Mouse (Mus musculus) left cerebral cortex, adult 9 months (tissue): ENCODE results near the gene Rgmb.

Experiments used
- DNase-seq, 2 experiments: peaks; one replicate each; pipeline ENCODE4 v3.0.0; 2022; ENCODE audit warnings: low spot score in 2 of 2

Gene Rgmb

GRCm38 (mm10) chr17:15830766-15831644, at the start of gene Rgmb:
TSS of gene Rgmb (minus strand) at chr17:15831039.
- no peak for DNase-seq

GRCm38 (mm10) chr17:15874765-15875164, 43.9 kb upstream of the Rgmb start:
- DNase-seq: no peak

DNA sequence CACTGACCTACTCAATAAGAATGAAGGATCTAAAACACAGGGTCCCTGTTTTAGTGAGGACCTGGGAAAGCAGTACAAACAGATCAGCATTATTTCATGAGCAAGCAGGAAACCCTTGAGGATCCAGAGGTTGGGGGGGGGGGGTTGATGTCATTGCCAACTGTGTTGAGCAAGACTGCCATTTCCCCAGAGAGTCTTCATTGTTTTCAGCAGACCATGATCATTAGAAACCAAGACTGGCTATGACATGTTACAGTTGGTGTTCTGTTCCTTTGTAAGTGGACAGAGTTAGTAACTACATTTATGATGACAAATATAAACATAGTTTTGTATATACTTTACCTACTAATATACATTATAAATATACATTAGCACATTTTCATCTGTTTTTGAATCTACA, 41.3 kb upstream of the Rgmb start:
- no peak for DNase-seq

GRCm38 (mm10) chr17:15865249-15865648, 34.4 kb upstream of the Rgmb start:
- no peak for DNase-seq

- DNase-seq: peak in 1 of 2 experiments; percentile 5
Measured at GRCm38 (mm10) chr17:15862355-15862754, 31.5 kb upstream of the Rgmb start.

DNA sequence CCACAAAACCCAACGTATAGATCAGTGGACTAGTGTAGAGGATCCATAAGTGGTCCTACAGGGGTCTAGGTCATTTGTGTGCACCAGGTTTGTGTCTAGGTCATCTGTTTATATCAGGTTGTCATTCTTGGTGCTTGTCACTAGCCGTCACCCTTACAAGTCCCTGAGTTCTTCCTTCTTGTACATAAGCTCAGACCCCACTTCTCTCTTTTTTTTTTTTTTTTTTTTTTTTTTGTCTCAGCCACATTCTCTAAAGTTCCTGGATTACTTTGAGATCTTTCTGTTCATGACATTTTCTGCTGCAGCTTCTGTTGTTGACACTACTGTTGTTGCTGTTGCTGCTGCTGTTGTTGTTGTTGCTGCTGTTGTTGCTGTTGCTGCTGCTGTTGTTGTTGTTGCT, 22.3 kb upstream of the Rgmb start:
- DNase-seq: no peak

GRCm38 (mm10) chr17:15850544-15850943, 19.7 kb upstream of the Rgmb start:
- DNase-seq: no peak

DNA sequence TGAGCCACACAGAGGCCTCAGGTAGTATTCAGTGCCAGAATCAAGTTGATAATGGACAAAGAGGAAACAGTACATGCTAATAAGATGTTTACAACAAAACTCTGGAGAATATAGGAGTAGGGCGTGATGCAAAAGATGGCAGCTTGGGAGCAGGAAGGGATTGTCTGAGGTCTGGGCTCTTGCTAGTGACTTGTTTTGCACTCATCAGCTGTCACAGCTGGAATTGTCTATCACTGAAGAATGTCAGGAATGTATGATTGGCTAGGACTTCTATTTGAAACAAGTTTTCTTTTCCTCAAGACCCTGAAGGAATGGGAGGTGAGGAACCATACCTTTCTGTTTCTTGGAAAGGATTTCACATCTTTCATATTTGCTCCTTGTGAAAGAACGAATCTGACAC, 10.6 kb upstream of the Rgmb start:
- DNase-seq: no peak

DNA sequence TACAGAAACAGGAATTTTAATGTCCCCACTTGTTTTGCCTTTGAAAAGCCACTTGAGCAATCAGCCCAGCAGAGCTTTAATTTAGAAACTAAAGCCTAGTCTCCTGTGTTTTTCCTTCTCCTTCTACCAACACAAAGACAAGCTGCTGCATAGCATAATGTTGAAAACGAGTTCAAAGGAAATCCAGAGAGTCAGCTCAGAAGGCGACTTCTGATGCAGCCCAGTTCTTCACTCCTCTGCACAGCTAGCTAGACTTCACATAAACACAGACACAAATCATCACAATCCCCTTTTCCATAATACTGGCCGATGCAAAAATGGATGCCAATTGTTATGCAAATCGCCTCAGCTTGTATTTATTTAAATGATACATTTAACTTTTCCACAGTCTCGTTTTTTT, 1.6 kb upstream of the Rgmb start:
- DNase-seq: no peak

- DNase-seq: no peak
Measured at GRCm38 (mm10) chr17:15831810-15832209, 971 bp upstream of the Rgmb start.

DNA sequence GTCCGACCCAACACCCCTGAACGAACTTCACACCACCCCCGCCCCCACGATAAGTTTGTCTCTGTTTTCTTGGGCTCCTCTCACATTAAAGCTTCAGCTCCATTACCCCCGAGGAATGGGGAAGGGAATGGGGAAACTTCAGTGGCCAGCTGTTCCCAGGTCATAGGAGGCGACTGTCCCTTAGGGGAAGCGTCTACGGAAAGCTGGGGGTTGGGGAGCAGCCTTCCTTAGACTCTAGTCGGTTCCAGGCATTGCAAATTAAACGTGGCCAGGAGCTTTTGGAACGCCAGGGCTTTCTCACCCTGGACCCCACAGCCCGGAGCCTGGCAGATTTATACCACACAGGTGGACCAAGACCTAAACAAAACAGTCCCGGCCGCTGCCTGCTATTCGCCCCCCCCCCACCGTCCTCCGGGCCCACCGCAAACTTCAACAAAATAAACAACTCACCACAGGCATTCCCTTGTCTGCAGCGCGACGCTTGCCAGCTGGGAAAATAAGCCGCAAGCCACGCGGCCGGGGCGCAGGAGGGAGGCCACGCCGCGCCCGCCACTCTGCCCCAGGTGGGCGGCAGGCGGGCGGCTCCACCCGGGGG, 571 bp downstream of the Rgmb start:
- DNase-seq: no peak

DNA sequence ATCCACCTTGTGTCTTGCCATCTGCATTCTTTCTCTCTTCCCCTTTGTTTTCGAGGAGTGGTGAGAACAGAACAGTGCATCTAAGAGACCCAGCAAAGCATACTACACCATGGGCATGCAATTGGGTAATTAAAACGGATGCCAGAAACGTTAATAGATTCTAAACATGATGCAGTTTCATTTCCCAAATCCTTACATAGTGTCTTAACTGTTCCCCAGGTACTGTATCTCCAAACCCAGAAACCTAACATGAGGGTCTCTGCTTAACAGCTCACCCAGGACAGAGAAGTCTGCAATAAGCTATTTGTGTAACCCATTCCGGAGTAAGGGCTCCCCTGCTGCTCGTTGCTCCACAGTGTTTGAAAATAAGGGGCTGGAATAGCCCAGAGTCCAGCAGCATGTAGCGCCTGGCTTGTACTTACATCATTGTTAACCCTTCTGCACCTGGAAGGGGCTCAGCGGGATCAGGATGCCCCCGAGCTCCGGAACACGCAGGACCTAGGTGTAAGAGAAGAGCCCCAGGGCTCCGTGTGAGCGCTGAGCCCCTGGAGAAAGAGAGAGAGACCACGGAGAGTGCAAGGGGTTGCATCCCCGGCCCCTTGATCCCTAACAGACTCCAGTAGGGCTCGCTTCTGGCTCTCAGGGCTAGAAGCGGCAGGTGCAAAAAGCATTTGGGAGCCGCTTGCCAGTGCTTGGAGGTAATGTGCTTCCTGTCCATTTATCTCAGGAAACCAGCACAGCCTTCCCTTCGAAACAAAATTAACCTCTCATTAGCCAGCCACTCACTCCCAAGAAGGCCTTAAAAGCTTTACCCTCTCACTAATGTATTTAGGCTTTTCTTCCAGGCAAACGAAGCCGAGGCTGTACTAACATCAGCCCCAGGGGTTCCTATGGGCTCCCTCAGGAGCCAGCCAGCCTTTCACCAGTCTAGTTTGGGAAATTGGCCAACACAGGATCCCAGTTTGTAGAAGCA, 1.4 kb downstream of the Rgmb start:
- DNase-seq: no peak

DNA sequence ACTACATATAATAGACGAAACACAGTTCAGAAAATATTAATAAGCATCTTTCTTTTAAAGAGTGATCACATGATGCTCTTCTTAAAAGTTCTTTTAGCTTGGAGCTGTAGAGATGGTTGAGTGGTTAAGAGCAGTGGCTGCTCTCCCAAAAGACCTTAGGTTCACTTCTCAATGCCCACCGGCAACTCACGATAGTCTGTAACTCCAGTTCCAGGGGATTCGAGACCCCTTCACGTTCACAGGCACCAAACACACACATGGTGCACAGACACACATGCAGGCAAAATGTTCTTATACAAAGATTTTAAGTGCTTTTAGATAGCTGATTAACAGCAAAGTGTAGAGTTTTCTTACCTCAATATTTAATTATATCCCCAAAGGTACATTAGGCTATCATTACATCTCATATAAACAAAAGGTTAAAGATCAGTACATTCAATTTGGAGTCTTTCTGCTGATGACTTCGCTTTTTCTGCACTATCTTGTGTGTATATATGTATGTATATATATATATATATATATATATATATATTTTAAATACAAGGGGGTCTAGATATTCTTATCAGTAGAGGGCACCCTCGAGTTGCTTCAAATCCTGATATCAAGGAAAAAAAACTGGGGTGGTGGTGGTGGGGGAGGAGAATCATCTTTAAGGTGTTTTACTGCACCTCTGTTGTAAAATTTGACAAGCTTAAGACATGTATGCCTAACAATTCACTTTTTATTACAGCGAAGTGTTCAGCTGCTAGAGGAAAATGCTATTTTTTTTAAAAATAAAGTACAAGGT, 2.5 kb downstream of the Rgmb start:
- no peak for DNase-seq

DNA sequence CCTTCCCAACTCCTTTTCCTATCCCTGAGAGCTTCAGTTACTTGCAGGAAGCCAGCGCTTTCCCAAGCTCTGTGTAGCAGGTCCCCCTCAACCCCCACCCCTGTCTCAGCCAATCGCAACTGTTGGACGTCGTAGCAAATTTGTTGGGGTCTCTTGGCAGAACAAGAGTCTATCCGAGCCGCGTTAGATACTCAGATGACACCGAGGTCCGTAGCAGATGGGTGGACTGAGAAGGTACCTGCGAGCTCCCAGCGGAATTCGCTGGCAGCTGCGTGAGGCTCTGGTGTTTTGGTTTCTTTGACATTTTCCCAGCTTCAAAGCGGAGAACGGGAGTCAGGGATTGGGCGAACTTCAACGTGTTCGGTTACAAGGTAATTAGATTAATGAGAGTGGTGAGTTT, 3.9 kb downstream of the Rgmb start:
- DNase-seq: no peak

DNA sequence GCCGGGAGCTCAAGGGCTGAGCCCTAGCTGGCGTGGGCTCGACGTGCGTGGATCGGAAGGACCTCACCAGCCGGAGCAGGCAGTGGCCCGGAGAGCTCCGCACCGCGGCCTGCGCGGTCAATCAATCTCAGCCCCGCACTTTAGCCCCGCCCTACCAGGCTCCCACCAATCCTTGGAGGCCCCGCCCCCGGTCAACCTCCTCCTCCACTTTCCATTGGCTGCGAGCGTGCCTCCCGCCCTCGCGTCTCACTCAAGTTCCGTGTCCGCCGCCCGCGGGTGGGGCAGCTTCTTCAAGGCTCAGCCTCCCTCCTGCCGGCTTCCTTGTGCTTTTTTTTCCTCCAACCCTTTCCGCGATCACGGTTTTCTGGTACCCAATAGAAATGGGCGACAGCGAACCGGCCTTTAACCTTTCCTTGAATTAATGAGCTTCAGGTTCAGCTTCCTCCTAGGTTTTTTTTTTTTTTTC, 4.4 kb downstream of the Rgmb start:
- DNase-seq: peak; percentile 96 to 99

GRCm38 (mm10) chr17:15825481-15826396, 5.1 kb downstream of the Rgmb start:
- DNase-seq: no peak

GRCm38 (mm10) chr17:15824854-15825253, 6.0 kb downstream of the Rgmb start:
- no peak for DNase-seq

GRCm38 (mm10) chr17:15824337-15824736, 6.5 kb downstream of the Rgmb start:
- DNase-seq: no peak

DNA sequence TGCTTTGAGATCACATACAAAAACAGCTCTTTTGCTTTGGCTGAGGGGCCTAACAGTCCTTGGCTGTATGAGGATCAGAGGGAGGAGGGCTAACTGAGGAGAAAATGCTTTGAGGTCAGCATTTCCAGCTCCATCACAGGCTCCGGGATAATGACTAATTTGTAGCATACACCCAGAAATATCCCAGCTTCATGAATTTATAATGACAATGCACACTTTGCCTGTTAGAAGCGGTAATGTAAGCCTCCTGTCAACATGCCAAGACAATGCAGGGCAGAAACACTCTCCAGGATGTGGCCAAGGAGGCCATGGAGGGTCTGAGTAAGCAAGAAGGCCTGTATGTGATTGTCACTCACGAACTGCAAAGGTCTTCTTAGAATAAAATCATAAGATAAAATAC, 7.0 kb downstream of the Rgmb start:
- DNase-seq: no peak

DNA sequence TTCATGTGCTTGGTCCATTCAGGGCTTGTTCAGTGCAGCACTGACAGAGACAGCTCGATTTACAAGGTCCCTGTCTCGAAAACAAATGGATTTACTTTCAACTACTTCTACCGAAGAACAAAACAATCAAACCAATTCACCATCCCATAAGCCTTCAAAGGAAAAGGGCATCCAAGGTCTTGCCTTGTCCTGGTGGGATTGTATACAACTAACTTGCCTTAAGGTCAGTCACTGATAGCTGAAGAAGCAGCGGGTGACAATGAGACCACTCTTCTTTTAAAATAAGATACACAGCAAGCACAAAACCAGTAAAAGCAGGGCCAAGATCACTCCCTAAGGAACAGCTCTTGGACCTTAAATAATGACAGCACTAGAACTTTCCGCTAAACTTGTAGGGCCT, 7.6 kb downstream of the Rgmb start:
- DNase-seq: no peak
